Mouse (Mus musculus) CH12.LX (cell line): ENCODE results near the gene Stn1. TPM values are rescaled to one million over a fixed set of nuclear protein-coding genes. Genes with fewer than 3 reads are reported as not detected.
A peak's percentile ranks its signal among the peaks of the same experiment; 100 is the strongest.

Source experiments
- DNase-seq: peaks from one replicate; pipeline ENCODE4 v3.0.0-alpha.2; 2013; ENCODE audit errors: extremely low read depth
- H3K27ac ChIP-seq: 2 replicates; pipeline ENCODE4 v1.5.1; 2012; ENCODE audit warnings: low read depth, mild to moderate bottlenecking, control low read depth, moderate library complexity; ENCODE audit not compliant: insufficient read depth
- H3K27me3 ChIP-seq: replicated peaks from 2 replicates; pipeline ENCODE3; 2012; ENCODE audit warnings: inconsistent platforms
- H3K36me3 ChIP-seq, 2 experiments: replicated peaks in 1 of 2; 2 replicates each; pipeline versions ENCODE3 to v1.6.1; 2012; ENCODE audit warnings: inconsistent platforms in 1 of 2, low read length in 1 of 2, mild to moderate bottlenecking in 1 of 2, mixed read lengths in 1 of 2, moderate library complexity in 1 of 2; ENCODE audit not compliant: control insufficient read depth in 1 of 2, insufficient read depth in 1 of 2
- H3K4me1 ChIP-seq, 2 experiments: 2 replicates each; pipeline ENCODE4 v1.6.1; 2012; ENCODE audit warnings: inconsistent platforms in 1 of 2, moderate library complexity in 1 of 2; ENCODE audit not compliant: insufficient read depth in 2 of 2, control insufficient read depth in 1 of 2
- H3K4me2 ChIP-seq: 2 replicates; pipeline ENCODE4 v1.6.1; 2012; ENCODE audit warnings: low read depth, mild to moderate bottlenecking, control low read depth; ENCODE audit not compliant: poor library complexity, insufficient read depth, severe bottlenecking
- H3K4me3 ChIP-seq, 3 experiments: fragments of 150-350 bp in 1 of 3; sonication (generic) in 1 of 3; replicated peaks in 1 of 3; 2 replicates each; pipeline versions ENCODE3 to v1.5.1; 2011 to 2012; ENCODE audit warnings: low read depth in 2 of 3, low read length in 2 of 3, mild to moderate bottlenecking in 2 of 3, moderate library complexity in 2 of 3, control low read depth in 1 of 3, improper control_type of control experiment in 1 of 3, inconsistent platforms in 1 of 3, mixed read lengths in 1 of 3; ENCODE audit not compliant: poor library complexity in 1 of 3
- H3K79me2 ChIP-seq: replicated peaks from 2 replicates; pipeline ENCODE4 v1.6.1; 2012; ENCODE audit warnings: mild to moderate bottlenecking, moderate library complexity; ENCODE audit not compliant: control insufficient read depth, poor library complexity, insufficient read depth, severe bottlenecking; ENCODE audit errors: extremely low read depth
- H3K9ac ChIP-seq: 2 replicates; pipeline ENCODE4 v1.6.1; 2012; ENCODE audit warnings: low read depth, mild to moderate bottlenecking, control low read depth, moderate library complexity; ENCODE audit not compliant: insufficient read depth
- H3K9me3 ChIP-seq: replicated peaks from 2 replicates; pipeline ENCODE3; 2012; ENCODE audit warnings: low read length, inconsistent platforms, mixed read lengths
- CHD2 ChIP-seq: IDR thresholded peaks from 2 replicates; pipeline ENCODE4 v1.6.1; 2011; ENCODE audit warnings: low read length, improper control_type of control experiment
- CTCF ChIP-seq, 2 experiments: IDR thresholded peaks in 1 of 2; conservative IDR thresholded peaks in 1 of 2; 2 replicates each; pipeline ENCODE4 v1.5.1; 2011 to 2012; ENCODE audit warnings: low read depth in 2 of 2, low read length in 2 of 2, improper control_type of control experiment in 1 of 2, inconsistent platforms in 1 of 2, mild to moderate bottlenecking in 1 of 2, moderate library complexity in 1 of 2
- E2F4 ChIP-seq: IDR thresholded peaks from 2 replicates; pipeline ENCODE4 v1.6.1; 2011; ENCODE audit warnings: low read depth, low read length, improper control_type of control experiment; ENCODE audit not compliant: insufficient replicate concordance
- EP300 ChIP-seq: IDR thresholded peaks from 2 replicates; pipeline ENCODE4 v1.6.1; 2011; ENCODE audit warnings: low read length, improper control_type of control experiment
- ETS1 ChIP-seq: conservative IDR thresholded peaks from 2 replicates; pipeline ENCODE4 v1.6.1; 2012; ENCODE audit warnings: low read depth, mild to moderate bottlenecking, inconsistent platforms, low read length, improper control_type of control experiment, moderate library complexity
- GABPA ChIP-seq: IDR thresholded peaks from 2 replicates; pipeline ENCODE4 v1.6.1; 2012; ENCODE audit warnings: low read depth, low read length, improper control_type of control experiment, inconsistent platforms; ENCODE audit not compliant: insufficient replicate concordance
- MAFK ChIP-seq: IDR thresholded peaks from 2 replicates; pipeline ENCODE4 v1.6.1; 2011; ENCODE audit warnings: low read length, improper control_type of control experiment; ENCODE audit not compliant: insufficient replicate concordance
- MXI1 ChIP-seq: IDR thresholded peaks from 2 replicates; pipeline ENCODE4 v1.6.1; 2011; ENCODE audit warnings: mild to moderate bottlenecking, low read depth, low read length, improper control_type of control experiment
- MYC ChIP-seq: IDR thresholded peaks from 2 replicates; pipeline ENCODE4 v1.6.1; 2011; ENCODE audit warnings: low read depth, mild to moderate bottlenecking, improper control_type of control experiment, low read length
- NRF1 ChIP-seq: IDR thresholded peaks from 2 replicates; pipeline ENCODE4 v1.6.1; 2014; ENCODE audit warnings: low read depth, mild to moderate bottlenecking, inconsistent platforms, low read length, improper control_type of control experiment, moderate library complexity
- POLR2A ChIP-seq: IDR thresholded peaks from 2 replicates; pipeline ENCODE4 v1.6.1; 2011; ENCODE audit warnings: low read depth, mild to moderate bottlenecking, improper control_type of control experiment, low read length
- RCOR1 ChIP-seq: conservative IDR thresholded peaks from 2 replicates; pipeline ENCODE4 v1.6.1; 2012; ENCODE audit warnings: low read depth, mild to moderate bottlenecking, inconsistent platforms, low read length, improper control_type of control experiment
- SIN3A ChIP-seq: IDR thresholded peaks from 2 replicates; pipeline ENCODE4 v1.6.1; 2012; ENCODE audit warnings: low read length, improper control_type of control experiment, inconsistent platforms
- SMC3 ChIP-seq: IDR thresholded peaks from 2 replicates; pipeline ENCODE4 v1.6.1; 2011; ENCODE audit warnings: low read depth, low read length, improper control_type of control experiment
- TCF12 ChIP-seq: IDR thresholded peaks from 2 replicates; pipeline ENCODE4 v1.6.1; 2014; ENCODE audit warnings: low read depth, mild to moderate bottlenecking, inconsistent platforms, low read length, improper control_type of control experiment
- USF1 ChIP-seq: IDR thresholded peaks from 2 replicates; pipeline ENCODE4 v1.6.1; 2014; ENCODE audit warnings: low read depth, mild to moderate bottlenecking, inconsistent platforms, low read length, improper control_type of control experiment
- USF2 ChIP-seq: conservative IDR thresholded peaks from 2 replicates; pipeline ENCODE4 v1.6.1; 2011; ENCODE audit warnings: low read depth, low read length, improper control_type of control experiment
- ZC3H11A ChIP-seq: IDR thresholded peaks from 2 replicates; pipeline ENCODE4 v1.6.1; 2012; ENCODE audit warnings: low read depth, mild to moderate bottlenecking, inconsistent platforms, low read length, improper control_type of control experiment
- dilution Hi-C: fragments of 300-500 bp; cut with MboI; formaldehyde crosslinking; loops from 2 replicates; pipeline ENCODE4 v1.14.3; 2020; ENCODE audit warnings: low sequenced_read_pairs; ENCODE audit not compliant: extremely low pct_unique_long_range_greater_than_20kb, extremely low pct_ligation_motif_present
- in situ Hi-C: fragments of 300-500 bp; cut with MboI; formaldehyde crosslinking; loops from 3 replicates; pipeline ENCODE4 v1.14.3; 2019; ENCODE audit warnings: low sequenced_read_pairs, low pct_ligation_motif_present, low pct_unique_long_range_greater_than_20kb, mixed read lengths
- polyA plus RNA-seq: library from polyadenylated mRNA; unstranded; fragments of >175 nt; gene quantifications from 2 replicates; pipeline ENCODE4 v1.2.1, GENCODE M21; 2012; ENCODE audit warnings: low read depth; ENCODE audit not compliant: insufficient read length
- total RNA-seq, 2 experiments: library from RNA; depleted of rRNA; stranded (reverse); fragments of 300-350 nt in 1 of 2; fragments of >200 nt in 1 of 2; gene quantifications; 2 replicates each; pipeline ENCODE4 v1.2.3; 2012 to 2014

The Stn1 gene
- total and polyA plus RNA-seq, 3 experiments: 18.3 to 35.7 (median 25.3) TPM

DNA sequence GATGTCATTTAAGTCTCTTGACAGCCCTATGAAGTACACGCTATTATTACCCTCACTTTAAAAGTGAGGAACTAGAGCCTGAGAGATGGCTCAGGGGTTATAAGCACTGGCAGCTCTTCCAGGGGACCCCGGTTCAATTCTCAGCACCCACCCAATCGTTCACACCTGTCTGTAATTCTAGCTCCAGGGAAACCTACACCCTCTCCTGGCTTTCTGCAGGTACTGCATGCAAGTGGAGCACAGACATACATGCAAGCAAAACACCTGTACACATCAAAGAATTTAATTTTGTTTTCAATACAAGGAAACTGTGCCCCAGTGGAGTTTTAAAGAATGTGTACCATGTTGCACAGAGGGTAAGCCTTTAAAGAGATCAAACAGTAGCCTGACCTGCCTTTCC, 75.5 kb downstream of the Stn1 start:
- Histone ChIP-seq H3K36me3 (peaks cover 0 to 30% of the 10 kb centered on the region in 2 experiments), H3K27me3 (no peaks in the 10 kb centered on the region), H3K9ac (no peak overlapping the region), H3K27ac (no peak overlapping the region), H3K9me3 (peaks cover 8% of the 10 kb centered on the region), H3K4me2 (no peak overlapping the region), H3K4me3 (no peak overlapping the region), H3K79me2 (no peaks in the 10 kb centered on the region), H3K4me1 (peaks cover 0 to 33% of the 10 kb centered on the region in 2 experiments; a peak in 2 of 4 replicates)
- no peak for DNase-seq
- in situ Hi-C loops: no loop called here
- TF ChIP-seq SMC3 (peak; percentile 11; the same call in 1 of the 2 replicates), MXI1 (no peak), USF2 (no peak), CTCF (conservative IDR thresholded peaks at IDR 0.05 in 1 of 2, IDR thresholded peaks at IDR 0.05 in 1 of 2; ENCODE audit: low read depth in 2 of 2, low read length in 2 of 2) (peak; percentile 20 to 25; a peak in 2 of 4 replicates)
- dilution Hi-C loops: no loop called here

DNA sequence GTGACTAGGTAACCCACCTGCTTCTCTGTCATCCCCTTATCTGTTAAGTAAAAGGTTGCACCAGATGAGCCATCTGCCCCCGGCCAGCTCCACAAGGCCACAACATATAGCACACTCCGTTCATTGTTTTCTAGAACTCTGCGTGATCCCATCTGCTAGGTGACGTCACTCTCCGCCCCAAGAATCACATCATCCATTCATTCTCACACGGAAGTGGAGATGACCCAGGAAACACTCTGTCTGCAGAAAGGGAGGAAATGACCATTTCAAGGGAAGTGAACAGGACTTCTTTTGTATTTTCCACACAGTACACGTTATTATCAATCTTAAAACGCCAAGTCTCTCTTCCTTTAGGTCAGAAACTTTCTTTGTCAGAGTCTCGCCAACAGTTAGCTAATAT, 75.9 kb downstream of the Stn1 start:
- dilution Hi-C loops (no loop called here), in situ Hi-C loops (no loop called here)
- DNase-seq: no peak
- Histone ChIP-seq H3K9me3 (peaks cover 8% of the 10 kb centered on the region), H3K27me3 (no peaks in the 10 kb centered on the region), H3K4me1 (peaks cover 0 to 36% of the 10 kb centered on the region in 2 experiments; a peak in 2 of 4 replicates), H3K4me2 (no peak overlapping the region), H3K36me3 (peaks cover 0 to 30% of the 10 kb centered on the region in 2 experiments), H3K4me3 (no peak overlapping the region), H3K27ac (no peak overlapping the region), H3K9ac (no peak overlapping the region), H3K79me2 (no peaks in the 10 kb centered on the region)
- TF ChIP-seq CHD2 (no peak), E2F4 (no peak), SIN3A (no peak), NRF1 (no peak), MYC (no peak), TCF12 (no peak), POLR2A (no peak), GABPA (no peak), RCOR1 (no peak), ETS1 (no peak), USF1 (no peak), MAFK (no peak), MXI1 (no peak), EP300 (no peak), ZC3H11A (no peak)
